Mouse (Mus musculus): ENCODE measurements around the gene Irs1. TPM values are rescaled to one million over a fixed set of nuclear protein-coding genes. Genes with fewer than 3 reads are reported as not detected.

The Irs1 gene
- total RNA-seq, 4 experiments from 2014 or later: 16.8 to 18.7 (median 17.9) TPM

GRCm38 (mm10) chr1:82289116-82289989, 1.9 kb downstream of the Irs1 start:
- DNase-seq (ENCODE audit: low spot score in 2 of 2): peak in 1 of 2 experiments; percentile 30

GRCm38 (mm10) chr1:82288421-82288990, 2.7 kb downstream of the Irs1 start:
- peak in 1 of 2 experiments; percentile 37 for DNase-seq (ENCODE audit: low spot score in 2 of 2)

GRCm38 (mm10) chr1:82287776-82288325, 3.4 kb downstream of the Irs1 start:
- peak in 1 of 2 experiments; percentile 11 for DNase-seq (ENCODE audit: low spot score in 2 of 2)

- peak in 1 of 2 experiments; percentile 23 for DNase-seq (ENCODE audit: low spot score in 2 of 2)
Observed at GRCm38 (mm10) chr1:82287052-82287775, 4.0 kb downstream of the Irs1 start.

GRCm38 (mm10) chr1:82286190-82287051, 4.8 kb downstream of the Irs1 start:
- no peak for DNase-seq (ENCODE audit: low spot score in 2 of 2)

- DNase-seq (ENCODE audit: low spot score in 2 of 2): no peak
Observed at GRCm38 (mm10) chr1:82285461-82286189, 5.6 kb downstream of the Irs1 start.

- no peak for DNase-seq (ENCODE audit: low spot score in 2 of 2)
Observed at GRCm38 (mm10) chr1:82284403-82284802, 6.8 kb downstream of the Irs1 start.

- peak in 1 of 2 experiments; percentile 16 for DNase-seq (ENCODE audit: low spot score in 2 of 2)
Observed at GRCm38 (mm10) chr1:82283901-82284301, 7.3 kb downstream of the Irs1 start.

GRCm38 (mm10) chr1:82282992-82283611, 8.1 kb downstream of the Irs1 start:
- peak; percentile 84 to 87 for DNase-seq (ENCODE audit: low spot score in 2 of 2)

GRCm38 (mm10) chr1:82281823-82282222, 9.4 kb downstream of the Irs1 start:
- DNase-seq (ENCODE audit: low spot score in 2 of 2): no peak

- DNase-seq (ENCODE audit: low spot score in 2 of 2): no peak
Observed at GRCm38 (mm10) chr1:82279768-82280167, 11.4 kb downstream of the Irs1 start.

- no peak for DNase-seq (ENCODE audit: low spot score in 2 of 2)
Observed at GRCm38 (mm10) chr1:82274361-82274760, 16.9 kb downstream of the Irs1 start.

- DNase-seq (ENCODE audit: low spot score in 2 of 2): no peak
Observed at GRCm38 (mm10) chr1:82273529-82273928, 17.7 kb downstream of the Irs1 start.

GRCm38 (mm10) chr1:82272231-82272630, 19.0 kb downstream of the Irs1 start:
- DNase-seq (ENCODE audit: low spot score in 2 of 2): no peak

GRCm38 (mm10) chr1:82267547-82267946, 23.7 kb downstream of the Irs1 start:
- no peak for DNase-seq (ENCODE audit: low spot score in 2 of 2)

- no peak for DNase-seq (ENCODE audit: low spot score in 2 of 2)
Observed at GRCm38 (mm10) chr1:82262331-82262730, 28.9 kb downstream of the Irs1 start.

- no peak for DNase-seq (ENCODE audit: low spot score in 2 of 2)
Observed at GRCm38 (mm10) chr1:82261638-82262037, 29.6 kb downstream of the Irs1 start.

- peak; percentile 62 to 77 for DNase-seq (ENCODE audit: low spot score in 2 of 2)
Observed at GRCm38 (mm10) chr1:82261053-82261618, 30.1 kb downstream of the Irs1 start.

GRCm38 (mm10) chr1:82260055-82260454, 31.2 kb downstream of the Irs1 start:
- DNase-seq (ENCODE audit: low spot score in 2 of 2): no peak
